Mouse (Mus musculus): ENCODE measurements around the gene Gk.

Gene Gk

DNA sequence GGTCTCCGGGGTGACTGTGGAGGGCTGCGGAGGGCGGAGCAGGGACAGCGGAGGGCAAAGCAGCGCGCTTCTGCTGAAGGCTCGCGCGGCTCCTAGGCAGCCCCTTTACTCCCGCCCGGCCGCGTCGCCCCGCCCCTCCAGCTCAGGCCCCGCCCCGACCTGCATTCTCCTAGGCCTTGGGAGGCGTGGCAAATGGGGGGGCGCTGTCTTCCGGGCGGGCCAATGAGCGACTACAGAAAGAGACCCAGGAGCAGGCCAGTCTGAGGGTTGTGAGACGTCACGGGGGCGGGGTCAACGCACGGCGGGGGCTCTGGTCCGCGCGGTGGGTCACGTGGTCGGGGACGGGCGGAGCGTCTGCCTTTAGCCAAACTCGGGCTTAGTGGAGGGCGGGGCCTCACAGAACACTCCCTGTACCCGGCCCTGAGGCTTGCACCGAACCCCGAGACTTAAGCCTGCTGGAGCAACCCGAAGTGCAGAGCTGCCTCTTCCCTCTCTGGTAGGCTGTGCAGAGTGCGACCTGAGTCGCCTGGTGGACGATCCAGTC lies at the start of gene Gk:
Gk (minus strand) TSS at position 276 of the 544 bp plus-strand sequence.
- peak; percentile 98 for DNase-seq

DNA sequence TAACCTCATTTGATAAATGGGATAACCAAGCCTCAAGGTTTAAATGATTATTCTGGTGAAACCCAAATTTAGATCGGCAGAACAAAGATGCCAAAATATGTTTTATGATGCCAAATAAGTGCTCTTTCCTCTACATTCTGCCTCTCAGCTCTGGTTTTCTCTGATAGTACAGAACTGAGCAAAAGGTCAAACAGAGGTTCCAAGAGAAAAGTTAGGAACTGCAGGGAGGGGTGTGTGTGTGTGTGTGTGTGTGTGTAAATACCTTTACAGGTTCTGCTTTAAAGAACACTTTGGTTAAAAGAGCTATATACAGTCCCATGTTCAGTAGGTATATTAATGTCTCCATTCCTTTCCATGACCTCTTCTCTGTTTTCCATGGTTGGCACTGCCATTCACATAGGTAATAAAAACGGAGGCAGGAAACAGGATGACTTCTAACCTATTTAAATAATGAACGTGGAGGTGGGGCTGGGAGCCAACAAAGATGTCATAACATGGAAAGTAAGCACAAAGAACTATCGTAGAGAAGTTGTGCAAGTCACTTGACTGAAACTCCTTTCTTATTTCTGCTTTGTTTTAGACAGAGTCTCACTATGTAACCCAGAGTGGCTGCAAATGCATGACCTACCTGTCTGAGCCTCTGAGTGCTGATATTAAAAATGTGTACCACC lies 28.2 kb upstream of the Gk start:
- DNase-seq: no peak

- DNase-seq: no peak
Measured at GRCm38 (mm10) chrX:85803006-85803405, 26.4 kb upstream of the Gk start.

- DNase-seq: no peak
Measured at GRCm38 (mm10) chrX:85797449-85797848, 20.8 kb upstream of the Gk start.

DNA sequence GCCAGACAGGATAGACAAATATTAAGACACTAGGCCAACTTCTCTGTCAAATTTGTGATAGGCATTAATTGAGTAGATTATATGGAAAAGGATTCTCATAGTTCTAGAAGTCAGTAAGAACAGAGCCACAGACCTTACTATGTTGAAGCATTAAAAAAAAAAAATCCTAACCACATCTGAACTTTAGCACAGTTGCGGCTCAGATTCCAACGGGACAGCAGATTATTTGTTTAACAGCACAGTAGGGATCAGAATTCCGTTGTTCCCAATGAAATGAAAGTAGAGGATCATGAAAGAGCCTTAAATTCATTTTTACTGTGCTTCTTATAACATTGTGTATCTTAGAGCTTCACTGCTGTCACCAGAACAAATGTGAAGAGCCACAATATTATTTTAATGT lies 1.7 kb upstream of the Gk start:
- DNase-seq: no peak

GRCm38 (mm10) chrX:85777141-85777540 lies 522 bp upstream of the Gk start:
- DNase-seq: no peak

- no peak for DNase-seq
Measured at GRCm38 (mm10) chrX:85775879-85776543, 608 bp downstream of the Gk start.

- no peak for DNase-seq
Measured at GRCm38 (mm10) chrX:85771303-85771702, 5.3 kb downstream of the Gk start.

- DNase-seq: no peak
Measured at GRCm38 (mm10) chrX:85770747-85771146, 5.9 kb downstream of the Gk start.

DNA sequence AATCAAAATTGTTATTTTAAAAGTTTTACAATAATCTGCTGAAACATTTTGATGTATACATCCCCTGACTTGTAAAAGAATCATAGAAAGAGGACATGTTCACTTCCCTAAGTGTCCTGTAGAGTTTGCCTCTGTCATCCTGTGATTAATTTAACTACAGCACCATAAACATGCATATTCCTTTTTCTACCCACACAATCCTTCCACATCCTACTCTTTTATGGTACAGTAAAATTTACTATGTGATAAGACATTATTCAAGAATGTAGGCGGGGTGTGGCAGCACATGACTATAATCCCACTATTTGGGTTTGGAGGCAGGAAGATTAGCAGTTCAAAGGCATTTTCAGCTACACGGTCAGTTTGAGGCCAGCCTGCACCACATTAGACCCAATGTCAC lies 8.0 kb downstream of the Gk start:
- no peak for DNase-seq

- no peak for DNase-seq
Measured at GRCm38 (mm10) chrX:85756005-85756404, 20.6 kb downstream of the Gk start.

DNA sequence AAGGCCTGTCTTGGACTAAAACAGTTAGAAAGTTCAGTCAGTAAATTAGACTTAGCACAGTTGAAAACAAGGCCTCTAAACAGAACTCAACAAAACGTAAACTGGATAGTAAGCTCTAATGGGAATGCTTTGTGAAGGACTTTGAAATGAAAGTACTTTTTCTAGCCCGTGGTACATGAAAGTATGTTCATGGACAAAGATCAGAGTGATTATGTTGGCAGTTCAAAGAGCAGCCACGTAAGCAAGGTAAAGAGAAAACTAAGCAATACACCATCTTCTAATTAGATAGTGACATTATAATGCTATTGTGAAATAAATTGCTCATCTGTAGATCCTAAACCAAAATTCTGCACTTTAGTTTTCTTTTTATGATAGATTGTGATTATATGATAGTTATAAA lies 32.8 kb downstream of the Gk start:
- no peak for DNase-seq

DNA sequence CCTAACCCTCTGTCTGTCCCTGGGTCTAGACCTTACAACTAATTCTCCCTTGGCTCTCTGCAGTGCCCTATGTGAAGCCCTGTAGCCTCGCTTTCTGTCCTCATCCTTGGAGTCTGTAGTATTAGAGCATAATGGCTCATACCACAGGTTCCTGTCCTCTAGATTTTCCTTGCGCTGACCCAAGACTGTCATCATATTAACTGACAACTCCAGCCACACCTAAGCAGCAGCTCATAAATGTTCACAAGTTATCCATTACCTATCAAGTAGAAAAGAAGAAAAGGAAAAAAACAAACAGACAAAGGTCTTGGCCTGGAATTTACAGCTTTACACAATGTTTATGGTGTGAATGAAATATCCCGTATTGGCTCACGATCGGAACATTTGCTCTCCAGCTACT lies 43.4 kb downstream of the Gk start:
- DNase-seq: no peak

- DNase-seq: no peak
Measured at GRCm38 (mm10) chrX:85731133-85731938, 45.3 kb downstream of the Gk start.

DNA sequence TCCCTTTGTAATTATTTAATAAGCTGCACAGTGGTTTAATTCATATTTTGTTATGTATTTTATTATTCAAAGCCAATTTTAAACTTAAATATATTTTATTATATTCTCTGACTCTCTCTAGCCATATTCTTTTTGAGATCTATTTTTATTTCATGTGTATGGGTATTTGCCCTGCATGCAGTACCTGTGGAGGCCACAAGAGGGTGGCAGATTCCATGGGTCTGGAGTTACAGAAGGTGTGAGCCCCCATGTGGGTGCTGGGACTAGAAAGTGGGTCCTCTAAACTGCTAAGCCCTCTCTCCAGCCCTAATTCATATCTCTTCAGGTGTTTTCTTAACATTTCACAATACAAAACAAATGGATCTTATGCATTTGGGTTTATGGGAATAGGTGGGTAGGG lies 55.4 kb downstream of the Gk start:
- peak; percentile 62 for DNase-seq

- no peak for DNase-seq
Measured at GRCm38 (mm10) chrX:85710399-85710798, 66.2 kb downstream of the Gk start.

- no peak for DNase-seq
Measured at GRCm38 (mm10) chrX:85705715-85706114, 70.9 kb downstream of the Gk start.

GRCm38 (mm10) chrX:85683723-85684122 lies 92.9 kb downstream of the Gk start:
- DNase-seq: peak; percentile 6

GRCm38 (mm10) chrX:85682125-85682524 lies 94.5 kb downstream of the Gk start:
- no peak for DNase-seq

GRCm38 (mm10) chrX:85676808-85677207 lies 99.8 kb downstream of the Gk start:
- peak; percentile 46 for DNase-seq
